Mouse (Mus musculus): Measurements from ENCODE around the gene Aven.

- TF ChIP-seq GATA1 (IDR thresholded peaks at IDR 0.05; ENCODE audit: low read length) (no peak), TAL1 (IDR thresholded peaks at IDR 0.05; ENCODE audit: low read length) (no peak)
Observed at GRCm38 (mm10) chr2:112516728-112517127, 24.0 kb downstream of the Aven start.
